Mouse (Mus musculus): ENCODE data around the gene Cpxm2. TPM values are rescaled to one million over a fixed set of nuclear protein-coding genes. Genes with fewer than 3 reads are reported as not detected.

Cpxm2 gene
- polyA plus RNA-seq, 1 experiment from 2014 or later = 3.4 TPM

DNA sequence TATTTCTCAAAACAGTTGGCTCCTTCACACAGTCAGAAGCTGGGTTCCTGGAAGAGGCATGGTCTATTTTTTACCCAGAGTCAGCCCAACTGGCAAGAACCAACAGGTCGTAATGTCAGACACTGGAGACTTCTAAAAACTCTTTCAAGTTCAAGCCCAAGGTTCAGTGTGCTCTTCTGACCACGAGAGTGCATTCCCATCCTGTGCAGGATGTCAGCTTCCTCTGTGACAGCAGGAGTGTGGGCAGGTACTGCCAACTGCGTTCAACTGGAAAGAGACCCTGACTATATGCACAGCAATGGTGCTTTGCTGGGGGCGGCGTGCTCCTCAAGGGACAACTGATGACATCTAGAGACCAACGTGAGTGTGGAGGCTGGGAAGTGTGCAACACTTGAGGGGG, 65.9 kb downstream of the Cpxm2 start:
- H3K27ac ChIP-seq (ENCODE audit: low read length) = no peak overlapping the region
- H3K9me3 ChIP-seq (ENCODE audit: control insufficient read depth, low read depth, low read length) = no peaks in the 10 kb centered on the region
- H3K27me3 ChIP-seq (ENCODE audit: control insufficient read depth, insufficient read depth, low read length) = no peaks in the 10 kb centered on the region
- 71% methylated on average over 6 of the region's 6 CpGs for WGBS
- no peak for ATAC-seq (ENCODE audit: insufficient number of reproducible peaks, insufficient read depth, low FRiP score, low read depth)
- no peaks in the 10 kb centered on the region for H3K4me1 ChIP-seq (ENCODE audit: control insufficient read depth, insufficient read depth, low read length)
- H3K36me3 ChIP-seq (ENCODE audit: control insufficient read depth, insufficient read depth, low read length) = no peaks in the 10 kb centered on the region
- H3K4me2 ChIP-seq (replicated peaks; ENCODE audit: low read depth, low read length) = no peak overlapping the region
- no peak overlapping the region for H3K4me3 ChIP-seq (ENCODE audit: low read depth, low read length)
- H3K9ac ChIP-seq (replicated peaks; ENCODE audit: low read depth, low read length) = no peak overlapping the region

DNA sequence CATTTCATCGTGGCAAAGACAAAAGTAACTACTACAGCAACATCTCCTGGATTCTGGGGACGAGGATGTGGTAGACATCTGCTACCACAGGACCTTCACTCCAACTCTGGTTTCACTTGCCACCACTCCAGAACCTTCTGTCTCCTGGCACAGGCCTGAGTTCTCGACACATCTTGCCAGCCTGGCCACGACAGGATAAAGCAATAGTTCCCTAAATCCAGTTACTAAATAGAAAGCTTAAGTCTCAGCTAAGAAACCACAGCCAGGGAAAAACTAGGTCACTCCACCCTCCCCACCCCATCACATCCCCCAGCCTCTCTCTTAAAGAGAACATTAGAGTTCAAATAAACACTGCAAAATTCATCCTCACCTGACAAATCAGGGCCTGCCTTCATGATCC, 66.4 kb downstream of the Cpxm2 start:
- Histone ChIP-seq H3K27ac (ENCODE audit: low read length) (no peak overlapping the region), H3K4me2 (replicated peaks; ENCODE audit: low read depth, low read length) (no peak overlapping the region), H3K9ac (replicated peaks; ENCODE audit: low read depth, low read length) (no peak overlapping the region), H3K36me3 (ENCODE audit: control insufficient read depth, insufficient read depth, low read length) (no peaks in the 10 kb centered on the region), H3K9me3 (ENCODE audit: control insufficient read depth, low read depth, low read length) (no peaks in the 10 kb centered on the region), H3K4me1 (ENCODE audit: control insufficient read depth, insufficient read depth, low read length) (no peaks in the 10 kb centered on the region), H3K27me3 (ENCODE audit: control insufficient read depth, insufficient read depth, low read length) (no peaks in the 10 kb centered on the region), H3K4me3 (ENCODE audit: low read depth, low read length) (no peak overlapping the region)
- ATAC-seq (ENCODE audit: insufficient number of reproducible peaks, insufficient read depth, low FRiP score, low read depth) = no peak
- WGBS = 68% methylated on average over 4 of the region's 4 CpGs

DNA sequence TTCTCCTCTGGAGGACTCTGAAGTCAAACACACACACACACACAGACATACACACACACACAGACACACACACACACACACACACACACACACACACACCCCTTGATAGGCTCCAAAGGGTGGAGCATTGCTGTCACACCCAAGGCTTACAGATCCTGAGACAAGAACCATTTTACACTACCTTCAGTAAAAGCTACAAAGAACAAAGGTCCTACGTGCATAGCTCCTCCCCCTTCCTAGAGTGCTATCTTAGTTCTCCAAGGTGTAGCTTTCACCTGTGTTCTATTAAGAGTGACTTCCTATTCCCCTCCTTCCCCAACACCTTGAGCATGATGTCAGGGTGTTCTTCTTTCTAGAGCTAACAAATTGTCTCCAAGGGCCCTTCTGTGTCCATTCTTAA, 78.7 kb downstream of the Cpxm2 start:
- no peak for ATAC-seq (ENCODE audit: insufficient number of reproducible peaks, insufficient read depth, low FRiP score, low read depth)
- Histone ChIP-seq H3K36me3 (ENCODE audit: control insufficient read depth, insufficient read depth, low read length) (no peaks in the 10 kb centered on the region), H3K4me3 (ENCODE audit: low read depth, low read length) (no peak overlapping the region), H3K4me1 (ENCODE audit: control insufficient read depth, insufficient read depth, low read length) (no peaks in the 10 kb centered on the region), H3K27me3 (ENCODE audit: control insufficient read depth, insufficient read depth, low read length) (no peaks in the 10 kb centered on the region), H3K9ac (replicated peaks; ENCODE audit: low read depth, low read length) (no peak overlapping the region), H3K4me2 (replicated peaks; ENCODE audit: low read depth, low read length) (no peak overlapping the region), H3K9me3 (ENCODE audit: control insufficient read depth, low read depth, low read length) (no peaks in the 10 kb centered on the region), H3K27ac (ENCODE audit: low read length) (no peak overlapping the region)
- WGBS = 63% methylated on average over 1 of the region's 1 CpGs

DNA sequence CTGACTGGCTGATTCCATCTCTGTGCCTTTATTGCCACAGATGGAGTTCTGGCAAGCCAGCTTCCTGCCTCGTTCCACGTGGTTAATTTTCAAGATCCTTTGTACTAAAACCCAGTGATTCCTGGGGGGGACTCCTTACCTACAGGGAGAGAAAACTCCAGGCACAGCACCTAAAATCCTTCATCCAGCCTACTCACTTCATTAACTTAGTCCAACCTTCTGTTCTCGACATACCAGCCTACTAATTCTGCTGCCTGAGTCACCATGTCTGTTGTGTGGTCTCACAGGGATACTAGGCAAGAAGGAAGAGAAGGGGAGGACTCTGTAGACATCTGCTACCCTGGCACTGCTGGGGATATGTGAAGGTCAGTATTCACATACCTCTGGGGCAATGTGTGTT, 80.0 kb downstream of the Cpxm2 start:
- WGBS = 68% methylated on average over 3 of the region's 3 CpGs
- no peaks in the 10 kb centered on the region for H3K27me3 ChIP-seq (ENCODE audit: control insufficient read depth, insufficient read depth, low read length)
- H3K9me3 ChIP-seq (ENCODE audit: control insufficient read depth, low read depth, low read length) = no peaks in the 10 kb centered on the region
- H3K4me2 ChIP-seq (replicated peaks; ENCODE audit: low read depth, low read length) = no peak overlapping the region
- ATAC-seq (ENCODE audit: insufficient number of reproducible peaks, insufficient read depth, low FRiP score, low read depth) = no peak
- H3K4me3 ChIP-seq (ENCODE audit: low read depth, low read length) = no peak overlapping the region
- no peak overlapping the region for H3K9ac ChIP-seq (replicated peaks; ENCODE audit: low read depth, low read length)
- H3K36me3 ChIP-seq (ENCODE audit: control insufficient read depth, insufficient read depth, low read length) = no peaks in the 10 kb centered on the region
- no peak overlapping the region for H3K27ac ChIP-seq (ENCODE audit: low read length)
- no peaks in the 10 kb centered on the region for H3K4me1 ChIP-seq (ENCODE audit: control insufficient read depth, insufficient read depth, low read length)

DNA sequence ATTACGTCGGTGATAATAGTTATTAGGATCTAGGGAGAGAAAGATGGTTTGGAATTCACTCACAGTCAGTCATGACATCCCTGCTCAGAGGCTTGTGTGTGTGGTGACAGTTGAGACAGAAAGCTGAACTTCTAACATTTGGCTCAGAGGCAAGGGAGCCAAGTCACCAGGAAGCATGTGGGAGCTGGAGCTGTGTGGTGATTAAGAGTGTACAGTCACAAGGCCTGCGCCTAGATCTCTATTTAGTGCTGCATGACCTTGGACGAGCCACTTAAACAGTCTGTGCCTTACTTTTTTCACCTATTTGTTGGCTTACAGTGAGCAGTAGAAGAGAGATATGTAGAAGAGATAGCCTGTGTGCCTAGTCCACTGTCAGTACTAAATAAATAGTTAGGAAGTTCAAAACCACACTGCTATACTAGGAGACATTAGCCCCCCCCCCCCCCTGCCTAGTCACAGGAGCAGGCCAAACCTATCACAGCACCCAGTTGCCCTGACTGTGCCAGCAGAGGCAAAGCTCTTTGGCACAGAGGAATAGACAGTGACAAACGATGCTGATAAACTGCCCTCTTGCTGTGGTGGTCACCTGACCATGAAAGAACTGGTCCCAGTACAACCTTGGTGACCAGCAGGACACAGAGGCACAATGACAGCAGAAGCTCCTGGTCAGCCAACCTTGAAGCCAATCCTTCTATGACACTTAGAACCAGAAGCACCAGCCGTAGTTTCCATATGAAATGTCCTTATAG, 83.5 kb downstream of the Cpxm2 start:
- H3K9ac ChIP-seq (replicated peaks; ENCODE audit: low read depth, low read length) = no peak overlapping the region
- H3K4me1 ChIP-seq (ENCODE audit: control insufficient read depth, insufficient read depth, low read length) = no peaks in the 10 kb centered on the region
- no peaks in the 10 kb centered on the region for H3K27me3 ChIP-seq (ENCODE audit: control insufficient read depth, insufficient read depth, low read length)
- no peak overlapping the region for H3K27ac ChIP-seq (ENCODE audit: low read length)
- 82% methylated on average over 6 of the region's 6 CpGs for WGBS
- no peak overlapping the region for H3K4me2 ChIP-seq (replicated peaks; ENCODE audit: low read depth, low read length)
- H3K9me3 ChIP-seq (ENCODE audit: control insufficient read depth, low read depth, low read length) = no peaks in the 10 kb centered on the region
- no peak for ATAC-seq (ENCODE audit: insufficient number of reproducible peaks, insufficient read depth, low FRiP score, low read depth)
- no peak overlapping the region for H3K4me3 ChIP-seq (ENCODE audit: low read depth, low read length)
- H3K36me3 ChIP-seq (ENCODE audit: control insufficient read depth, insufficient read depth, low read length) = no peaks in the 10 kb centered on the region

DNA sequence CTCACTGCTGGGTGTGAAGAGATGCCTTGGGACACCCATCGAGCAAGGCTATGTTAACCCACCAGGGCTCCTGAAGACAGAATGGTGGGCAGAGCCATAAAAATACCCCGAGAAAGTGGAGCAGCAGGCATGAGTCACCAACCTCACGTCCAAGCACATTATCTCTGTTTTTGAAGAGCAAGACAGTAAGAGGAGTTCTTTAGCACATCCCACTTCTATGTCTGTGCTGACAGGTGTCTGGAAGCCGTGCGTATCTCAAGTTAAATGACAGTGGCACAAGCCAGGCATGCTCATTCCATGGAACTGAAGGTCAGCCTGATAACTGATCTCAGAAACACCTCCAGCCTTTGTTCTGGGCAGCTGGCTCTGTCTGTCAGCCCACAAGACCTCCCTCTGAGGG, 86.6 kb downstream of the Cpxm2 start:
- WGBS = 76% methylated on average over 5 of the region's 5 CpGs
- H3K9me3 ChIP-seq (ENCODE audit: control insufficient read depth, low read depth, low read length) = no peaks in the 10 kb centered on the region
- no peak overlapping the region for H3K9ac ChIP-seq (replicated peaks; ENCODE audit: low read depth, low read length)
- no peaks in the 10 kb centered on the region for H3K36me3 ChIP-seq (ENCODE audit: control insufficient read depth, insufficient read depth, low read length)
- H3K4me2 ChIP-seq (replicated peaks; ENCODE audit: low read depth, low read length) = no peak overlapping the region
- no peak overlapping the region for H3K4me3 ChIP-seq (ENCODE audit: low read depth, low read length)
- H3K27me3 ChIP-seq (ENCODE audit: control insufficient read depth, insufficient read depth, low read length) = no peaks in the 10 kb centered on the region
- H3K27ac ChIP-seq (ENCODE audit: low read length) = no peak overlapping the region
- ATAC-seq (ENCODE audit: insufficient number of reproducible peaks, insufficient read depth, low FRiP score, low read depth) = no peak
- no peaks in the 10 kb centered on the region for H3K4me1 ChIP-seq (ENCODE audit: control insufficient read depth, insufficient read depth, low read length)

DNA sequence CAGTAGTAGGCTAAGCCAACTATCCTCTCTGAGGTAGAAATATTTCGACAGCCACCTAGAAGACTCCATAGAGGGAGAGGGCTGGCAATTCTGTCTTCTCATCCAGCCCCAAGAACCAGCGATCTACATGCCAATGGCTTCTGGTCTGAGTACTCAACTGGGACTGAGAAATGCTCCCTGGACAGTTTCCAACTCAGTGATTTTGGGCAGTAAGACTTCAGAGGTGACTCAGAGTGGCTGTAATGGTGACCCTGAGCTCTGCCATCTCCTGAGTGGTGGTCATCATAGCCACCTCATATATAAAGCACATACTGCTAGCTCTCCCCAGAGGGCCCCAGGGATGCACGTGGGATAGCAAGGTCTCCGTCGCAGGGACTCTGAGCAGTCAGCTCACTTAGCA, 87.0 kb downstream of the Cpxm2 start:
- Histone ChIP-seq H3K9ac (replicated peaks; ENCODE audit: low read depth, low read length) (no peak overlapping the region), H3K36me3 (ENCODE audit: control insufficient read depth, insufficient read depth, low read length) (no peaks in the 10 kb centered on the region), H3K4me3 (ENCODE audit: low read depth, low read length) (no peak overlapping the region), H3K4me1 (ENCODE audit: control insufficient read depth, insufficient read depth, low read length) (no peaks in the 10 kb centered on the region), H3K4me2 (replicated peaks; ENCODE audit: low read depth, low read length) (no peak overlapping the region), H3K27me3 (ENCODE audit: control insufficient read depth, insufficient read depth, low read length) (no peaks in the 10 kb centered on the region), H3K9me3 (ENCODE audit: control insufficient read depth, low read depth, low read length) (no peaks in the 10 kb centered on the region), H3K27ac (ENCODE audit: low read length) (no peak overlapping the region)
- 83% methylated on average over 5 of the region's 5 CpGs for WGBS
- ATAC-seq (ENCODE audit: insufficient number of reproducible peaks, insufficient read depth, low FRiP score, low read depth) = no peak

DNA sequence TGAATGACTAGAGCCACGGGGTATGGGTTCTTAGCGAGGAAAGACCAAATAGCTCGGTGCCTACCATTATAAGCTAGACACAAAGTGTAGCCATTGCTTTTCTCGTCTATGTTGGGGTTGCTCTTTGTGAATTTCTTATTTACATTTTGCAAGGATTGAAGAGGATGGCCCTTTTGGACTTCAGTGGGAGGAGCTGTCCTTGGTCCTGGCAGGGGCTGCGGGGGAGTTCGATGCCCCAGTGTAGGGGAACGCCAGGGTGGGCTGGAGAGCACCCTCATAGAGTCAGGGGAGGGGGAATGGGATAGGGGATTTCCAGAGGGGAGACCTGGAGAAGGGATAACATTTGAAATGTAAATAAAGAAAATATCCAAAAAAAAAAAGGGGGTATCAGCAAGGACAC, 94.4 kb downstream of the Cpxm2 start:
- no peak overlapping the region for H3K27ac ChIP-seq (ENCODE audit: low read length)
- no peak overlapping the region for H3K9ac ChIP-seq (replicated peaks; ENCODE audit: low read depth, low read length)
- H3K4me3 ChIP-seq (ENCODE audit: low read depth, low read length) = no peak overlapping the region
- ATAC-seq (ENCODE audit: insufficient number of reproducible peaks, insufficient read depth, low FRiP score, low read depth) = no peak
- 68% methylated on average over 7 of the region's 7 CpGs for WGBS
- H3K9me3 ChIP-seq (ENCODE audit: control insufficient read depth, low read depth, low read length) = no peaks in the 10 kb centered on the region
- no peaks in the 10 kb centered on the region for H3K36me3 ChIP-seq (ENCODE audit: control insufficient read depth, insufficient read depth, low read length)
- no peaks in the 10 kb centered on the region for H3K4me1 ChIP-seq (ENCODE audit: control insufficient read depth, insufficient read depth, low read length)
- H3K27me3 ChIP-seq (ENCODE audit: control insufficient read depth, insufficient read depth, low read length) = no peaks in the 10 kb centered on the region
- H3K4me2 ChIP-seq (replicated peaks; ENCODE audit: low read depth, low read length) = no peak overlapping the region

DNA sequence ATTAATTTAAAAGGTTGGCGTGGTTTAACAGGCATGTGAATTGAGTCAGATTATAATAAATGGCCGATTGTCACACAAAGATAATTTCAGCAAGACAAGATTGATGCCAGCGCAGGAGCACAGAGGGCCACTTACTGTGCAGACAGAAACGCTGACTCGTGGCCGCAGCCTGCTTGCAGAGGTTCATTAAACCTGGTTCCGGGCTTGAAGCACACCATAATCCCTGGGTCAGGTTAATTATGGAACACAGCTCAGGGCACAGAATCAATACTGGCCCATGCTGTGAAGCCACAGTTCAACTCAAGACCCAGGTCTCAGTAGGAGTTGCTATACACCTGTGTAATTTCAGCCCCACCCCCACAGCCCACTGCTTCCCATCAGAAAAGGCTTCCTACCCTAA, 98.0 kb downstream of the Cpxm2 start:
- H3K4me2 ChIP-seq (replicated peaks; ENCODE audit: low read depth, low read length) = no peak overlapping the region
- no peak overlapping the region for H3K4me3 ChIP-seq (ENCODE audit: low read depth, low read length)
- H3K27me3 ChIP-seq (ENCODE audit: control insufficient read depth, insufficient read depth, low read length) = no peaks in the 10 kb centered on the region
- no peaks in the 10 kb centered on the region for H3K9me3 ChIP-seq (ENCODE audit: control insufficient read depth, low read depth, low read length)
- H3K4me1 ChIP-seq (ENCODE audit: control insufficient read depth, insufficient read depth, low read length) = no peaks in the 10 kb centered on the region
- no peak for ATAC-seq (ENCODE audit: insufficient number of reproducible peaks, insufficient read depth, low FRiP score, low read depth)
- no peaks in the 10 kb centered on the region for H3K36me3 ChIP-seq (ENCODE audit: control insufficient read depth, insufficient read depth, low read length)
- 65% methylated on average over 7 of the region's 7 CpGs for WGBS
- no peak overlapping the region for H3K9ac ChIP-seq (replicated peaks; ENCODE audit: low read depth, low read length)
- H3K27ac ChIP-seq (ENCODE audit: low read length) = no peak overlapping the region

Measured in stomach, embryonic 14.5 days (tissue).